In the genomic region with DNA sequence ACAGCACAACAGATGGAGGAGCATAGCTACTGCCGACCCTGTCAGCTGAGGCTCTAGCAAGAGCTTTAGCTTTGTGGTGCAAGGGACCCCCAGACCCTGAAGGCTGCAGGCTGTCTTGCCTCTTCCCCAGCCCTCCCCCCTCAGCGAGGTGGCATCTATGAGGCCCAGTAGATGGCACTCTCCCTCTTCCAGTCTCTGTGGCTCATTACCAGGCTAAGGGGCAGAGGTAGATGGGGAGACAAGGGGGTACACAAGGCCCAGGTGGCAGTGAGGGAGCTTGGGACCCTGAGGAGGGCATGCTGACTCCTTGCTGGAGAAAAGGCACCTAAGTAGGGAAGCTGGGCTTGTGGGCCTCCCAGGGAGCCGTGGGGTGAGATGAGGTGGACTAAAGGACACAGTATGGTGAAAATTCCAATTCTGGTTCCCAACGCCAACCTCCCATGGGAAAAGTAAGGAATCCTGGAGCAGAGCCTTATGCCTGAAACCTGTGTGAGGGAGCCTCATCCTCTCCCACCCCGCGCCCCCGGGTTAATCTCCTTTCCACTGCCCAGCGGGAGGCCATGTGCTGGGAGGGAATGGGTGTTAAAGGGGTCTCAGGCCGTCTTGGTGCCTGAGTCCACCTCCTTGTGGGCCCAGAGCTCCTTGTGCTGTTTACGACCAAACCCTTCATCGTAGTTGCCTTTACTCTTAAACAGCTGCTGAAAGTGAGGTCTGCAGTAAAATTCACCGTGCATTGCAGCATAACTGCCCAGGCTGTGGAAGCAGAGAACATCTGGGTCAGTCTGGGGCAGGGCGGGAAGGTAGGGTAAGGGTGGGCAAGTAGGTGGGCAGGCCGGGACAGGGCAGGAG, we compare ENCODE assay signal across 9 mouse cellular contexts. TPM values are rescaled to one million over a fixed set of nuclear protein-coding genes. Genes with fewer than 3 reads are reported as not detected.
DNase-seq lines count a peak whose midpoint lies in the region; ATAC-seq and TF ChIP-seq lines count a peak whose summit lies in the region.
"Had no signal": no experiment of that assay in that cellular context is flagged by ENCODE, and none has a peak within 500 bp of the region (broad histone marks: within the 10 kb centered on the region; RNA-seq: fewer than 3 reads in every experiment).

No protein-coding gene starts in this region.

- H3K4me2 ChIP-seq in hindbrain, embryonic 13.5 days, result peak overlapping the region; percentile 94
- H3K4me2 ChIP-seq in liver, embryonic 15.5 days, result peak overlapping the region; percentile 93
- H3K4me2 ChIP-seq in neural tube, embryonic 13.5 days, result peak overlapping the region; percentile 89

- WGBS in spleen, adult 2 months, result 23% methylated on average over 14 of the region's 14 CpGs
- WGBS in hindbrain, embryonic 13.5 days, result 70% methylated on average over 14 of the region's 14 CpGs
- 41% methylated on average over 14 of the region's 14 CpGs for WGBS in liver, embryonic 15.5 days (ENCODE audit: insufficient replicate concordance)
- WGBS in neural tube, embryonic 13.5 days, result 52% methylated on average over 14 of the region's 14 CpGs

- H3K36me3 ChIP-seq in spleen, adult 2 months (ENCODE audit: control insufficient read depth, insufficient read depth, low read length), result peaks cover 36% of the 10 kb centered on the region
- peaks cover 45% of the 10 kb centered on the region for H3K36me3 ChIP-seq in hindbrain, embryonic 13.5 days
- H3K36me3 ChIP-seq in liver, embryonic 15.5 days (replicated peaks), result peaks cover 23% of the 10 kb centered on the region
- peaks cover 52% of the 10 kb centered on the region for H3K36me3 ChIP-seq in neural tube, embryonic 13.5 days

- DNase-seq in adrenal gland, adult 2 months, result peak; percentile 37
- no peak for DNase-seq in adrenal gland, postnatal 4 days (ENCODE audit: low spot score in 2 of 2)
- peak; percentile 55 to 59 for DNase-seq in spleen, adult 2 months (ENCODE audit: low read depth in 1 of 2, low spot score in 2 of 2)
- no peak for DNase-seq in spleen, adult 12 weeks (ENCODE audit: low spot score)
- no peak for DNase-seq in urinary bladder, postnatal 14 days (ENCODE audit: low spot score)

- peaks cover 23% of the 10 kb centered on the region; the same call in 1 of the 2 replicates for H3K4me1 ChIP-seq in spleen, adult 2 months (ENCODE audit: control insufficient read depth, insufficient read depth, insufficient read length)
- H3K4me1 ChIP-seq in hindbrain, embryonic 13.5 days (replicated peaks), result peaks cover 55% of the 10 kb centered on the region
- peaks cover 65% of the 10 kb centered on the region for H3K4me1 ChIP-seq in liver, embryonic 15.5 days (replicated peaks)
- peaks cover 56% of the 10 kb centered on the region for H3K4me1 ChIP-seq in neural tube, embryonic 13.5 days (replicated peaks)

- peak overlapping the region; percentile 99 for H3K27ac ChIP-seq in spleen, adult 2 months (ENCODE audit: insufficient read depth, low read length)
- peak overlapping the region; percentile 98 for H3K27ac ChIP-seq in hindbrain, embryonic 13.5 days
- peak overlapping the region; percentile 84 for H3K27ac ChIP-seq in liver, embryonic 15.5 days (replicated peaks)
- peak overlapping the region; percentile 99 for H3K27ac ChIP-seq in neural tube, embryonic 13.5 days (replicated peaks)

- peak; percentile 80; the same call in 1 of the 2 replicates for TF ChIP-seq CTCF in spleen, adult 2 months (IDR thresholded peaks at IDR 0.05; ENCODE audit: extremely low read depth, insufficient read depth, insufficient read length, insufficient replicate concordance)

- no peak for TF ChIP-seq POLR2A in spleen, adult 2 months (IDR thresholded peaks at IDR 0.05; ENCODE audit: low read depth, low read length)

- H3K9me3 ChIP-seq in hindbrain, embryonic 13.5 days, result no peaks in the 10 kb centered on the region
- no peaks in the 10 kb centered on the region for H3K9me3 ChIP-seq in liver, embryonic 15.5 days (replicated peaks)
- no peaks in the 10 kb centered on the region for H3K9me3 ChIP-seq in neural tube, embryonic 13.5 days

- H3K9ac ChIP-seq in hindbrain, embryonic 13.5 days, result peak overlapping the region; percentile 97
- 0 out of 2 replicates have a peak overlapping the region, but pooled peaks have one; percentile 66 for H3K9ac ChIP-seq in liver, embryonic 15.5 days
- peak overlapping the region; percentile 97 for H3K9ac ChIP-seq in neural tube, embryonic 13.5 days

- ATAC-seq in hindbrain, embryonic 13.5 days (ENCODE audit: low FRiP score), result no peak
- ATAC-seq in liver, embryonic 15.5 days (ENCODE audit: insufficient read depth), result no peak
- no peak for ATAC-seq in neural tube, embryonic 13.5 days (ENCODE audit: low read depth)

- H3K27me3 ChIP-seq in spleen, adult 2 months (ENCODE audit: control insufficient read depth, insufficient read depth, low read length), result no peaks in the 10 kb centered on the region
- H3K27me3 ChIP-seq in hindbrain, embryonic 13.5 days, result no peaks in the 10 kb centered on the region
- H3K27me3 ChIP-seq in liver, embryonic 15.5 days, result peaks cover 37% of the 10 kb centered on the region
- H3K27me3 ChIP-seq in neural tube, embryonic 13.5 days, result no peaks in the 10 kb centered on the region

- peak overlapping the region; percentile 97 for H3K4me3 ChIP-seq in spleen, adult 2 months (ENCODE audit: extremely low read depth, insufficient read depth, insufficient read length)
- peak overlapping the region; percentile 81 for H3K4me3 ChIP-seq in hindbrain, embryonic 13.5 days
- H3K4me3 ChIP-seq in liver, embryonic 15.5 days (replicated peaks), result peak overlapping the region; percentile 69
- peak overlapping the region; percentile 78 for H3K4me3 ChIP-seq in neural tube, embryonic 13.5 days

RNA-seq across cellular contexts. Expression of gene Gm10840, which starts 2.3 kb away (rescaled TPM):
- total RNA-seq in adrenal gland, adult 2 months (2021), result not detected
- polyA plus RNA-seq in adrenal gland, adult 2 months (2012; rRNA removed), result not detected in 2 replicates
- total RNA-seq in adrenal gland, postnatal 4 days (2021), result not detected
- 0.72 TPM in 1 of 2 replicates, not detected in the other for polyA plus RNA-seq in spleen, adult 2 months (2012; rRNA removed)
- polyA plus RNA-seq in hindbrain, embryonic 13.5 days (2015; fragmentation: Nextera tagmentation; extraction: Ambion mirVana), result not detected in 2 replicates
- not detected in 2 replicates for polyA plus RNA-seq in liver, embryonic 15.5 days (2015; fragmentation: Nextera tagmentation; extraction: Ambion mirVana)
- polyA plus RNA-seq in neural tube, embryonic 13.5 days (2015; fragmentation: Nextera tagmentation; extraction: Ambion mirVana), result not detected in 2 replicates
- polyA plus RNA-seq: large intestine, adult 2 months had no signal

RNA-seq across cellular contexts. Expression of gene Limd2, which starts 2.4 kb away (rescaled TPM):
- 10 to 100 TPM in 1 of 2 experiments, 1 to 10 TPM in 1; 9.5 to 17.1 TPM for total RNA-seq in adrenal gland, adult 2 months (2021)
- polyA plus RNA-seq in adrenal gland, adult 2 months (2012; rRNA removed), result 18.1 and 20.0 TPM in 2 replicates
- 10 to 100 TPM; 39.8 to 48.2 TPM for total RNA-seq in adrenal gland, postnatal 4 days (2021)
- polyA plus RNA-seq in spleen, adult 2 months (2012; rRNA removed), result 305 and 309 TPM in 2 replicates
- polyA plus RNA-seq in hindbrain, embryonic 13.5 days (2015; fragmentation: Nextera tagmentation; extraction: Ambion mirVana), result 197 and 211 TPM in 2 replicates
- 82.2 and 82.7 TPM in 2 replicates for polyA plus RNA-seq in liver, embryonic 15.5 days (2015; fragmentation: Nextera tagmentation; extraction: Ambion mirVana)
- polyA plus RNA-seq in neural tube, embryonic 13.5 days (2015; fragmentation: Nextera tagmentation; extraction: Ambion mirVana), result 171 and 187 TPM in 2 replicates

RNA-seq across cellular contexts. Expression of gene Strada, which starts 43.7 kb away (rescaled TPM):
- 10 to 100 TPM; 14.9 to 16.1 TPM for total RNA-seq in adrenal gland, adult 2 months (2021)
- 18.8 and 20.6 TPM in 2 replicates for polyA plus RNA-seq in adrenal gland, adult 2 months (2012; rRNA removed)
- 10 to 100 TPM; 19.3 to 20.1 TPM for total RNA-seq in adrenal gland, postnatal 4 days (2021)
- polyA plus RNA-seq in spleen, adult 2 months (2012; rRNA removed), result 32.6 and 36.7 TPM in 2 replicates
- 31.2 and 34.2 TPM in 2 replicates for polyA plus RNA-seq in hindbrain, embryonic 13.5 days (2015; fragmentation: Nextera tagmentation; extraction: Ambion mirVana)
- 7.8 and 7.9 TPM in 2 replicates for polyA plus RNA-seq in liver, embryonic 15.5 days (2015; fragmentation: Nextera tagmentation; extraction: Ambion mirVana)
- polyA plus RNA-seq in neural tube, embryonic 13.5 days (2015; fragmentation: Nextera tagmentation; extraction: Ambion mirVana), result 32.8 and 33.5 TPM in 2 replicates

RNA-seq across cellular contexts. Expression of gene Ccdc47, which starts 57.8 kb away (rescaled TPM):
- total RNA-seq in adrenal gland, adult 2 months (2021), result 100 to 1,000 TPM; 104 to 112 TPM
- polyA plus RNA-seq in adrenal gland, adult 2 months (2012; rRNA removed), result 5.6 and 9.5 TPM in 2 replicates
- 10 to 100 TPM; 86.3 to 89.6 TPM for total RNA-seq in adrenal gland, postnatal 4 days (2021)
- 7.0 and 7.3 TPM in 2 replicates for polyA plus RNA-seq in spleen, adult 2 months (2012; rRNA removed)
- polyA plus RNA-seq in hindbrain, embryonic 13.5 days (2015; fragmentation: Nextera tagmentation; extraction: Ambion mirVana), result 97.0 and 106 TPM in 2 replicates
- 36.4 and 37.3 TPM in 2 replicates for polyA plus RNA-seq in liver, embryonic 15.5 days (2015; fragmentation: Nextera tagmentation; extraction: Ambion mirVana)
- 96.7 and 111 TPM in 2 replicates for polyA plus RNA-seq in neural tube, embryonic 13.5 days (2015; fragmentation: Nextera tagmentation; extraction: Ambion mirVana)

RNA-seq across cellular contexts. Expression of gene Ddx42, which starts 58.4 kb away (rescaled TPM):
- total RNA-seq in adrenal gland, adult 2 months (2021), result 10 to 100 TPM; 46.6 to 51.0 TPM
- 7.0 and 9.2 TPM in 2 replicates for polyA plus RNA-seq in adrenal gland, adult 2 months (2012; rRNA removed)
- 10 to 100 TPM; 74.4 to 76.2 TPM for total RNA-seq in adrenal gland, postnatal 4 days (2021)
- polyA plus RNA-seq in spleen, adult 2 months (2012; rRNA removed), result 7.1 and 7.4 TPM in 2 replicates
- polyA plus RNA-seq in hindbrain, embryonic 13.5 days (2015; fragmentation: Nextera tagmentation; extraction: Ambion mirVana), result 92.0 and 96.2 TPM in 2 replicates
- polyA plus RNA-seq in liver, embryonic 15.5 days (2015; fragmentation: Nextera tagmentation; extraction: Ambion mirVana), result 21.3 and 22.4 TPM in 2 replicates
- 87.1 and 89.8 TPM in 2 replicates for polyA plus RNA-seq in neural tube, embryonic 13.5 days (2015; fragmentation: Nextera tagmentation; extraction: Ambion mirVana)

Comparison
In these comparisons a context has a peak if more than half of its experiments do, and no peak if none do; other contexts are left out.
1. DNase-seq: peak in adrenal gland, adult 2 months (single experiment) and spleen, adult 2 months (2 of 2); none in adrenal gland, postnatal 4 days (0 of 2), spleen, adult 12 weeks (single experiment) and urinary bladder, postnatal 14 days (single experiment).
2. Peak in every context shown above with its lines, with median percentiles within 50 percentile points of each other: H3K27ac ChIP-seq, H3K4me3 ChIP-seq, H3K4me2 ChIP-seq and H3K9ac ChIP-seq.